Mouse (Mus musculus) adrenal gland, postnatal 10 days (tissue): Measurements from ENCODE around the gene Trmt2a. TPM values are rescaled to one million over a fixed set of nuclear protein-coding genes. Genes with fewer than 3 reads are reported as not detected.

Source experiments
- DNase-seq: peaks from one replicate; pipeline ENCODE4 v3.0.0; 2021; ENCODE audit warnings: mixed read lengths
- total RNA-seq, 2 experiments: library from RNA; stranded (reverse); gene quantifications; 2 replicates each; pipeline ENCODE4 v1.2.3; 2021

The Trmt2a gene
- total RNA-seq, 2 experiments from 2014 or later: 34.2 to 46.7 TPM

GRCm38 (mm10) chr16:18231047-18231446, 17.4 kb upstream of the Trmt2a start:
- no peak for DNase-seq

DNA sequence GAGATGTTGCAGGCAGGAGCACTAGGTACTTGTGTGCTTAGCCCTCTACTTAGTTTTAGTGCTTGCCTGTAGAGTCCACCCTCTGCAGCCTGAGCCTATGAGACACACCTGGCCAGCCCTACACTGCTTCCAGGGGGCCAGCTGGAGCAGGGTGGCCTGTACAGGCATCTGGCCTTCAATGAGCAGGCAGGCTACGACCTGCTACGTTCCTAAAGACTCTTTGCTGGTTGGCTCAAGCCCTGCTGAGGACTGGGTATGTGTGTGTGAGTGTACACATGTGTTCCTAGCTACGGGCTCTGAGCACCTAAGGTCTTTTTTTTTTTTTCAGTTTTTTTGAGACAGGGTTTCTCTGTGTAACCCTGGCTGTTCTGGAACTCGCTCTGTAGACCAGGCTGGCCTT, 17.0 kb upstream of the Trmt2a start:
- DNase-seq: no peak

DNA sequence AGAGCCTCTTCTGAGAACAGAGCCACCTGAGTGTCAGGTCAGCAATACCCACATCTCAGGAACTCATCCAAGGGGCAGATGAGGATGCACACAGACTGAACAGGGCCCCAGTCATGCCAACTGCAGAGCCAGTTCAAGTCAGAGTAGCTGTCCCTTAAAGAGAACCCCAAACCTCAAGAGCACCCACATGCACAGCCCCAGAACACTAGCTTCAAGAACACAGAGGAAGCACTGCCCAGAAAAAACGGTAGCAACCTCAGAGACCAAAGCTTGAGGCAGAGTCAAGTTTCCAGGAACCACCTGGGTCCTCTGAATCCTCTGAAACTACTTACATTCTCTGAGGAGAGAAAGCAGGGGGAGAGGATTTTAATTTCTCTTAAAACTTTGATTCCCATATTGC, 15.0 kb upstream of the Trmt2a start:
- DNase-seq: no peak

DNA sequence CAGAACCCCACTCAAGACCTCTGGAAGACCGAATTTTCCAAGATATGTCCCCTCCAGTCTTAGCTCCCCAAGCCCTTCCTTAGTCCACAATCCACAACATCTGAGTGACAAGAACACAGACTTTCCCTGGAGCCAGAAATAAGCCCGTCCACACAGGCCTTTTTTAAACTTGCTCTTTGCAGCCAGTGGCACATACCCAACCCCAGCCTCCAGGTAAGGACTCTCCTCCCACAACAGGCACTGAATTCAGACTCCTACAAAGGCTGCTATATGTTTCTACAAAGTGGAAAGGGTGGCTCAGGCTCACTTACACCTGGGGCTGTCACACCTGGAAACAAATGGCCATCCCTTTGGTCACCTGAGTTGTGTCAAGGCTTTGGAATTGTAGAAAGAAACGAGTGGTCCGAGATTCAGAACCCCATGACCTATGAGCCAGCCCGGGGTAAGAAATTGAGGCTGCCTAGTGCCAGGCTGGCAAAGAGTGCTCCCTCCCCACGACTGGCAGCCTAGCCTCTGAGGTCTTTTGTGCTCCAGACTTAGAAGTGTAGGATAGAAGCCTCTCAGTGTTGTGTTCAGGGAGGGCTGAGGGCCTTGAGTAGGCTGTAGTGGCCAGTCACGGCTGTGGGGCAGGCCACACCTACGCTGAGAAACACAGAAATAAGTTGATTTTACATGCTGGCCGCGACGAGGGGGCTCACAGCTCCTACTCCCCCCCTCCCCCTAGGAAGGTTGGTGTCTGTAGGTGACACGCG, 14.4 kb upstream of the Trmt2a start:
- no peak for DNase-seq

GRCm38 (mm10) chr16:18234671-18235388, 13.6 kb upstream of the Trmt2a start, which contains the start of gene Zdhhc8:
Zdhhc8 (minus strand) TSS chr16:18235136.
- DNase-seq: peak; percentile 88

DNA sequence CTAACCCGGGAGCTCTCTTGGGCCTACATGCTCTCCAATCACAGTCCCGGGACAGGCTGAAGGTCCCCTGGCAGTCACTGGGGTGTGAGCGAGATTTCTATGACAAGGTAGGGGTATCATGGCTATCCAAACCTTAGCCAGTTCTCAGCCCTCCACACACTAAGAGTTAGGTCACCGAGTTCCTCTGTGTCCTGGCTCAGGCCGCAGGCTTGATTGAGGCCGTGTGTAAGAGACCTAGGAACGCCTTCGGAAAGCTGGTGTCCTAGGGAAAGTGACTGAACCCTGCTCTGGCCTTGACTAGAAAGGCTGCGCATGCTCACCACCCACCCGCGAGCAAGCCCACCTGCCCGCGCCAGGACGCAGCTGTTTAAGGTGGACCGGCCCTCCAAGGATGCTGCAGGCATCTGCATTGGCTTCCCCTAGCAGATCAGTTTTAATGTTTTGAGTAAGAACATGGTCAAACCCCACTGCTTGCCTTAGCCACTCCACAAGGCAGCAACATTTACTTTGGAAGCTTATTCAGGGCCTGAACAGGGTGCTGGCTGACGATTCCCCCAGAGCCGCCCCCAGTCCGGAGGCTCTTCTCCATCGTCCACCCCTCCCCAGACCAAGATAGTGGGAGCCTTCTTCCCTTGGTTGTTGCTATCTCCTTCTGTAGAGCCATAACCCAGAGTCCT, 13.0 kb upstream of the Trmt2a start:
- DNase-seq: peak; percentile 78

GRCm38 (mm10) chr16:18236676-18237501, 11.6 kb upstream of the Trmt2a start:
- DNase-seq: no peak

GRCm38 (mm10) chr16:18241581-18241980, 6.9 kb upstream of the Trmt2a start:
- DNase-seq: no peak

- DNase-seq: peak; percentile 56
These were observed 719 bp upstream of the Trmt2a start for GRCm38 (mm10) chr16:18247521-18248399.

DNA sequence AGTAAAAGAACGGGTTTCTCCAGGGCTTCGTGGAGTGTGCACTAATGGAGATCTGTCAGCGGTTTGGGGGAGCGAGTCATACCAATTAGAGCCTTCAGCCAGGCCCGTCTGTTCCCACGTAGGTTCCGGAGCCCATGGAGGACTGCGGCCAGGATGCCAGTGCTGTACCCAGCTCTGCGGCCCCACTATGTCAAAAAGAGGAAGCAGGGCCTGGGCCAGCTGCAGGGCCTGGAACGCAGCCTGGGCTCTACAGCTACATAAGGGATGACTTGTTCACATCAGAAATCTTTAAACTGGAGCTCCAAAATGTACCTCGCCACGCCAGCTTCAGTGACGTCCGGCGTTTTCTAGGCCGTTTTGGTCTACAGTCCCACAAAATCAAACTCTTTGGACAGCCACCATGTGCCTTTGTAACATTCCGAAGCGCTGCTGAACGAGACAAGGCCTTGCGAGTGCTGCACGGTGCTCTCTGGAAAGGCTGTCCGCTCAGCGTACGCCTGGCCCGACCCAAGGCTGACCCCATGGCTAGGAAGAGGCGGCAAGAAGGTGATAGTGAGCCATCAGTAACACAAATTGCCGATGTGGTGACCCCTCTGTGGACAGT, 987 bp downstream of the Trmt2a start:
- DNase-seq: peak; percentile 56

GRCm38 (mm10) chr16:18250231-18250630, 1.8 kb downstream of the Trmt2a start:
- DNase-seq: no peak

DNA sequence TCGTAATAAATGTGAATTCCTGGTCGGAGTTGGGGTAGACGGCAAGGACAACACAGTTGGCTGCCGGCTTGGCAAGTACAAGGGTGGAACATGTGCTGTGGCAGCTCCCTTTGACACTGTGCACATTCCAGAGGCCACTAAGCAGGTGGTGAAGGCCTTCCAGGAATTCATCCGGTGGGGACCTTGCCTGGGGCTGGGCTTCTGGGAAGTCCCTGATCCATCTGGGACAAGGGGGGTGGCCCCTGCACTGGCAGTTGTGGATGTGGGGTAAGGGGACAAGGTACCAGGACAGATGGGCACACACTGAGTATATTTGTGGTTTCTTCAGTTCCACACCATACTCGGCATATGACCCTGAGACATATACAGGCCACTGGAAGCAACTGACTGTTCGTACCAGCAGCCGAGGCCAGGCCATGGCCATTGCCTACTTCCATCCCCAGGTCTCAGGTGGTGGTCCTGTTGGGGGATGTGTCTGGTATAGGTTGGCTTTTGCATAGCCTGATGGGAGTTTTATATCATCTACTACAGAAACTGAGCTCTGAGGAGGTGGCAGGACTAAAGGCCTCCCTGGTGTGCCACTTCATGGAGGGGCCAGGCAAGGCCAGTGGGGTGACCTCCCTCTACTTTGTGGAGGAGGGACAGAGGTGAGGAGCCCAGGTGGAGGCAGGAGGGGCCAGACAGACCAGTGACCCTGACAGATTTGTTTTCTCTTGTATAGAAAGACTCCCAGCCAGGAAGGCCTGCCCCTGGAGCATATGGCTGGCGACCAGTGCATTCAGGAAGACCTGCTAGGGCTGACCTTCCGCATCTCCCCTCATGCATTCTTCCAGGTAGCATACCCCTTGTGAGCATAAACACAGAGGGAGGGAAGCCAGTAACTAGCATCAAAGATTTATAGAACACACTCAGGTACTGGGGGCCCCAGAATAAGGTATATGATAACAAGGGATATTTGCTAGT, 2.6 kb downstream of the Trmt2a start:
- DNase-seq: no peak

- no peak for DNase-seq
These were observed 4.3 kb downstream of the Trmt2a start for GRCm38 (mm10) chr16:18252736-18253135.

- DNase-seq: no peak
These were observed 5.4 kb downstream of the Trmt2a start for GRCm38 (mm10) chr16:18253866-18254265.

DNA sequence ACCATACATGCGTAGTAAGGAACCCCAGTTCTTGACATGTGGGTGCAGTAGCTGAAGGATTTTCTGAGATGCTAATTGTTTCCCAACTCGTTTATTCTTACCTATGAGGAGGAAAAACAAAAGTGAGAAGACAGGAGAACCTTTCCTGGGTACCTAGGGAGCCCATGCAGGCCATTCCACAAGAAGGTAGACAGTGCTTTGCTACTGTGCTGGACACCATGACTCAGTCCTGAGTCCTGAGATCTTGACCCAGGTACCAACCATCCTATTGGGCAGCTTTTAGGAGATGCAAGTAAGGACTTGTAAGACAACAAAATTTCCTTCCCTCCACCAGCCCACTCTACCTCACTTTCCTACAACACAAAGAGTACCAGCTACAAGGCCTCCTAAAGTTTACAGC, 9.7 kb downstream of the Trmt2a start, which contains the start of gene Gm49776:
Gene Gm49776, minus strand, starts transcription at position 101 of the 400 bp plus-strand sequence.
- DNase-seq: no peak

DNA sequence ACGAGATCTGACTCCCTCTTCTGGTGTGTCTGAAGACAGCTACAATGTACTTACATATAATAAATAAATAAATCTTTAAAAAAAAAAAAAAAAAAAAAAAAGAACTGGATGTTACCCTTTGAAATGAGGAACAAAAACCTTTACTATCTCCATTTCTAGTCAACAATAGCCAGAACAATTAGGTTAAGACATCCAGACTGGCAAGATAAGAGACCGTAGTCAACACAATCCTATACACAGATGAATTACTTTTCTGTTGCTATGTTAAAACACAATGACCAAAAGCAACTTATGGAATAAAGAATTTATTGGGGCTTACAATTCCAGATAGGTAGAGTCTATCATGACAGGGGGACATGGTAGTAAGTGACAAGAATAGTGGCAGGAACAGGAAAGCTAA, 16.5 kb downstream of the Trmt2a start:
- DNase-seq: no peak

DNA sequence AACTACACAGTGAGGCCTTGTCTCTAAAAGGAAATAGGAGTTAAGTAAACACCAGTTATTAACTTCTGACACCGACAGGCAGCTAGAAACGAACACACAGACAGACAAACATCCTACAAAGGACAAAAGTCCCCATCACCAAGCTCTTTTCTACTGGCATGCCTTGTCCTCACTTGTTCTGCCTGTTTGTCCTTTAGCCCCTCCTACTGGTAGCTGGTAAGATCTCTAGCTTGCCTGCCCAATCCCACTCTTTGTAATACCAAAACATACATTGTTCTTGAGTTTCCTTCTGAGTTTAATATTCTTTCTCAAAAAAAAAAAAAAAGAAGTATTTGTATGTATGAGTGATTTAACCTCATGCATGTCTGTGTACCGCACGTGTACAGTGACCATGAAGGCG, 19.7 kb downstream of the Trmt2a start:
- no peak for DNase-seq

DNA sequence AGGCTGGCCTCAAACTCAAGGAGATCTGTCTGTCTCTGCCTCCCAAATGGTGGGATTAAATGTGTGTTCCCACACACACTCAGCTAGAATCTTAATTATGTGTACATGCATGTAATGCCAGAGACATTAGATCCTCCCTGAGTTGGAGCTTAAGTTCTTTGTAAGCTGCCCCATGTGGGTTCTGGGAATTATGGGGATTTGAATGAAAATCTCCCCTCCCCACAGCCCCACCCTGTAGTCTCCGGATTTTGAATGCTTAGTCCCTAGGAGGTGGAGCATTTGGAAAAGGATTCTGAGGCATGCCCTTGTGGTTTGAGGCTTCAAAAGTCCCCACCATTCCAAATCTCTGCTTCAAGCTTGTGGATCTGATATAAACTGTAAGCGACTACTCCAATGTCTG, 26.7 kb downstream of the Trmt2a start:
- no peak for DNase-seq

DNA sequence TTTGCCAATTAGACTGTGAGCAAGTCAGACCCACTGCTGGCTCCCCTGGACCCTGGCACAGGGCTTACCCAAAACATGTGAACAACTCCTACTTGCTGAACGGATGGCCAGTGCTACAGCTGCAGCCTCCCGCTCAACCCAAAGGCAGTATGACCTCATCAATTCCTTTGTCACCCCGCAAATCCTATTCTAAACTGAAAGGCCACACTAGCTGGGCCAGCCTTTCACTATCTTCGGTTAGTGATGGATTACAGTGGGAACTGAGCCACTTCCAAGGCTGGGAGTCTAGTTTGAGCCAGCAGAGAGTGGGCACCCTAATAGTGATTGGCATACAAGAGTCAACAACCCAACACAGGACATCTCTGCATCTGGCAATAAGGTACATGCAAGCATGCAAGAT, 39.7 kb downstream of the Trmt2a start:
- peak; percentile 31 for DNase-seq
